Mouse (Mus musculus): ENCODE results near the gene Slc39a11. TPM values are rescaled to one million over a fixed set of nuclear protein-coding genes. Genes with fewer than 3 reads are reported as not detected.

The Slc39a11 gene
- polyA plus RNA-seq, 1 experiment from 2014 or later, result 25.3 TPM

DNA sequence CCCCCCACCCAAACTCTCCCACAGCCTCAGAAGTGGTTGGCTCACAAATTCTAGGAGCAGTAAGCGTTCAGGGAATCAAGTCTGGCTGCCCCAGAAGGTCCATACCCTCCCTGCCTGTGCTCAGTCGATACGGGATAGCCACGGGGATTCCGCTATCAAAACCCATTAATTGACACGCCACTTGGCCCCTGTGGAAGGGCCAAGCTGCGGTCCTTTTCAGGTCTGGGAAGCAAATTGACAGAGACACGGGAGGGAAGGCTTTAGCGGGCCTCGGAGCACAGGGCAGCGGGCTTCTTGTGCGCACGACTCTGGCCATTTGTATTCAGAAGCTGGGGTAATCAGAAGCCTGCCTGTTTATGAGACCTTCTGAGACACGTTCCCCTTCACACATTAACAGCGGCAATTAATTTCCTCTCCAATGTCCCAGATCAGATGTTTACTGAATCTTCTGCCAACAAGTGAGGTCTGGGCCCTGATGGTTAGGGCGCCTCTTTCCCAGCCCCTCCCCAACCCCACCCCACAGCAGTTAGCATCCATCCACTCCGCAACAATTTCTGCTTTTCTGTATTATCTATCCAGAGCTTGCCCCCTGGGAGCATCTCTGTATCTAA is 128.9 kb downstream of the Slc39a11 start:
- DNase-seq (ENCODE audit: low spot score), result peak; percentile 23
- WGBS, result 60% methylated on average over 17 of the region's 17 CpGs
- Histone ChIP-seq H3K27me3 (ENCODE audit: insufficient read depth, poor library complexity, severe bottlenecking) (no peaks in the 10 kb centered on the region), H3K36me3 (no peaks in the 10 kb centered on the region), H3K4me1 (replicated peaks) (peaks cover 56% of the 10 kb centered on the region), H3K27ac (peak overlapping the region; percentile 70), H3K9me3 (no peaks in the 10 kb centered on the region), H3K4me3 (no peak overlapping the region)

GRCm38 (mm10) chr11:113520373-113520772 is 129.5 kb downstream of the Slc39a11 start:
- Histone ChIP-seq H3K4me3 (no peak overlapping the region), H3K27me3 (ENCODE audit: insufficient read depth, poor library complexity, severe bottlenecking) (no peaks in the 10 kb centered on the region), H3K4me1 (replicated peaks) (peaks cover 60% of the 10 kb centered on the region), H3K9me3 (no peaks in the 10 kb centered on the region), H3K27ac (peak overlapping the region; percentile 70), H3K36me3 (no peaks in the 10 kb centered on the region)
- DNase-seq (ENCODE audit: low spot score), result no peak
- WGBS, result 69% methylated on average over 8 of the region's 8 CpGs

DNA sequence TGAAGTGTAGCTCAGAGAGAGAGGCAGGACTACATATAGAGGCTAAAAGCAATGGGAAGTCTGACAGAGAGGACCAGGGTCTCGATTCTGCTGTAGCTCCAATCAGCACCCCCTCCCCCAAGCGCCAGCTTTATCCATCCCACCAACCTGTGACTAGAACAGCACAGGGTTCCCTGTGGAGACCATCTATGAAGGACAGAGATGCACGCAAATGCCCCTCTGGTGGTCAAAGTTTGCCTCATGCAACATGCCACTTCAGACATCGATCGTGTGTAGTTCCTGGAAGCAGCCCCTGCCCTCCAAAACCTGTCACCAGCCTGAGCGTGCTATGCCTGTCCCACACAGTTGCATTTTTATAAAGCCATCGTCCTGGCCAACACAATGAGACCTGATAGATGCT is 129.9 kb downstream of the Slc39a11 start:
- H3K27ac ChIP-seq, result peak overlapping the region; percentile 70
- H3K36me3 ChIP-seq, result no peaks in the 10 kb centered on the region
- H3K4me1 ChIP-seq (replicated peaks), result peaks cover 60% of the 10 kb centered on the region
- DNase-seq (ENCODE audit: low spot score), result no peak
- whole genome bisulfite sequencing, result 83% methylated on average over 7 of the region's 7 CpGs
- H3K27me3 ChIP-seq (ENCODE audit: insufficient read depth, poor library complexity, severe bottlenecking), result no peaks in the 10 kb centered on the region
- H3K9me3 ChIP-seq, result no peaks in the 10 kb centered on the region
- no peak overlapping the region for H3K4me3 ChIP-seq

- Histone ChIP-seq H3K9me3 (no peaks in the 10 kb centered on the region), H3K27ac (0 out of 2 replicates have a peak overlapping the region, but pooled peaks have one; percentile 23), H3K4me1 (replicated peaks) (peaks cover 56% of the 10 kb centered on the region), H3K27me3 (ENCODE audit: insufficient read depth, poor library complexity, severe bottlenecking) (no peaks in the 10 kb centered on the region), H3K36me3 (no peaks in the 10 kb centered on the region), H3K4me3 (no peak overlapping the region)
- WGBS, result 78% methylated on average over 7 of the region's 7 CpGs
- no peak for DNase-seq (ENCODE audit: low spot score)
These were observed 131.7 kb downstream of the Slc39a11 start for GRCm38 (mm10) chr11:113518176-113518575.

- H3K4me1 ChIP-seq (replicated peaks), result peaks cover 45% of the 10 kb centered on the region
- no peak for DNase-seq (ENCODE audit: low spot score)
- no peaks in the 10 kb centered on the region for H3K27me3 ChIP-seq (ENCODE audit: insufficient read depth, poor library complexity, severe bottlenecking)
- no peaks in the 10 kb centered on the region for H3K9me3 ChIP-seq
- peak overlapping the region; percentile 57 for H3K27ac ChIP-seq
- no peaks in the 10 kb centered on the region for H3K36me3 ChIP-seq
- WGBS, result 82% methylated on average over 10 of the region's 10 CpGs
- no peak overlapping the region for H3K4me3 ChIP-seq
These were observed 133.7 kb downstream of the Slc39a11 start for GRCm38 (mm10) chr11:113516156-113516555.

- Histone ChIP-seq H3K36me3 (no peaks in the 10 kb centered on the region), H3K27me3 (ENCODE audit: insufficient read depth, poor library complexity, severe bottlenecking) (no peaks in the 10 kb centered on the region), H3K4me3 (no peak overlapping the region), H3K27ac (no peak overlapping the region), H3K4me1 (replicated peaks) (peaks cover 31% of the 10 kb centered on the region), H3K9me3 (no peaks in the 10 kb centered on the region)
- DNase-seq (ENCODE audit: low spot score), result no peak
- 88% methylated on average over 10 of the region's 10 CpGs for WGBS
These were observed 136.9 kb downstream of the Slc39a11 start for GRCm38 (mm10) chr11:113512976-113513375.

DNA sequence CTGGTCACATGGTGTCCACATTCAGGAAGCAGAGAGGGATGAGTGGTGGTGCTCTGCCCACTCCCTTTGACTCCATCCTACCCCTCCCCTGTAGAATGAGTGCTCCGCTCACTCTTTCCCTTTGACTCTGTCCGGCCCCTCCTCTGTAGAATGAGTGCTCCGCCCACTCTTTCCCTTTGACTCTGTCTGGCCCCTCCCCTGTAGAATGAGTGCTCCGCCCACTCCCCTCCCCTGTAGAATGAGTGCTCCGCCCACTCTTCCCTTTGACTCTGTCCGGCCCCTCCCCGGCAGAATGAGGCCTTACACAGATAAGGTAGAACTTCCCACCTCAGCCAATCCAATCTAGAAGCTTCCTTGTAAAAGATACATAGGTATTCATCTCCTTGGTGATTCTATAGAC is 137.7 kb downstream of the Slc39a11 start:
- no peak overlapping the region for H3K4me3 ChIP-seq
- WGBS, result 84% methylated on average over 7 of the region's 7 CpGs
- no peaks in the 10 kb centered on the region for H3K27me3 ChIP-seq (ENCODE audit: insufficient read depth, poor library complexity, severe bottlenecking)
- no peaks in the 10 kb centered on the region for H3K36me3 ChIP-seq
- DNase-seq (ENCODE audit: low spot score), result no peak
- peaks cover 31% of the 10 kb centered on the region for H3K4me1 ChIP-seq (replicated peaks)
- H3K27ac ChIP-seq, result no peak overlapping the region
- no peaks in the 10 kb centered on the region for H3K9me3 ChIP-seq

- H3K4me3 ChIP-seq, result no peak overlapping the region
- peaks cover 22% of the 10 kb centered on the region for H3K4me1 ChIP-seq (replicated peaks)
- no peaks in the 10 kb centered on the region for H3K36me3 ChIP-seq
- H3K27me3 ChIP-seq (ENCODE audit: insufficient read depth, poor library complexity, severe bottlenecking), result no peaks in the 10 kb centered on the region
- 88% methylated on average over 11 of the region's 11 CpGs for WGBS
- H3K9me3 ChIP-seq, result no peaks in the 10 kb centered on the region
- peak overlapping the region; percentile 57 for H3K27ac ChIP-seq
- no peak for DNase-seq (ENCODE audit: low spot score)
These were observed 138.8 kb downstream of the Slc39a11 start for GRCm38 (mm10) chr11:113510969-113511625.

DNA sequence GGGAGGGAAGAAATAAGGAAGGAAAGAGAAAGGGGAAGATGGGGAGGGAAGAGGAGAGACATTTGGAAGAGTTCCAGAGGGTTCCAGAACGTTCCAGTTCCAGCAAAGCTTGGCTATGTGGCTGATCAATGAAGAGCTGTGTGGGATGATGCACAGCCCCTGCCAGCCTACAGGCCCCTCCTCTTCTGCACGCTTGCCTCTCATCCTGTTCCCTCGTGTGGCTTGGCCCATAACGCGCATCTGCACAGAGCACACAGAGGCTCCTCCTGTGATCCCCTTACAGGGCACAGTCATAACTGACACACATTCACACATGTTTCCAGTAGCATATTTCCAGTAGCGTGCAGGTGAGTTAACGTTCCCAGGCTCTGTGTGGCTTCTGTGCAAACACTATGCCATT is 139.6 kb downstream of the Slc39a11 start:
- Histone ChIP-seq H3K27ac (peak overlapping the region; percentile 57; the same call in 1 of the 2 replicates), H3K4me1 (replicated peaks) (peaks cover 17% of the 10 kb centered on the region), H3K27me3 (ENCODE audit: insufficient read depth, poor library complexity, severe bottlenecking) (no peaks in the 10 kb centered on the region), H3K36me3 (no peaks in the 10 kb centered on the region), H3K9me3 (no peaks in the 10 kb centered on the region), H3K4me3 (no peak overlapping the region)
- WGBS, result 79% methylated on average over 7 of the region's 7 CpGs
- no peak for DNase-seq (ENCODE audit: low spot score)

GRCm38 (mm10) chr11:113507716-113508480 is 142.0 kb downstream of the Slc39a11 start:
- WGBS, result 87% methylated on average over 11 of the region's 11 CpGs
- no peak overlapping the region for H3K4me3 ChIP-seq
- H3K9me3 ChIP-seq, result no peaks in the 10 kb centered on the region
- no peaks in the 10 kb centered on the region for H3K27me3 ChIP-seq (ENCODE audit: insufficient read depth, poor library complexity, severe bottlenecking)
- H3K36me3 ChIP-seq, result no peaks in the 10 kb centered on the region
- 0 out of 2 replicates have a peak overlapping the region, but pooled peaks have one; percentile 35 for H3K27ac ChIP-seq
- H3K4me1 ChIP-seq (replicated peaks), result peaks cover 17% of the 10 kb centered on the region
- DNase-seq (ENCODE audit: low spot score), result no peak

DNA sequence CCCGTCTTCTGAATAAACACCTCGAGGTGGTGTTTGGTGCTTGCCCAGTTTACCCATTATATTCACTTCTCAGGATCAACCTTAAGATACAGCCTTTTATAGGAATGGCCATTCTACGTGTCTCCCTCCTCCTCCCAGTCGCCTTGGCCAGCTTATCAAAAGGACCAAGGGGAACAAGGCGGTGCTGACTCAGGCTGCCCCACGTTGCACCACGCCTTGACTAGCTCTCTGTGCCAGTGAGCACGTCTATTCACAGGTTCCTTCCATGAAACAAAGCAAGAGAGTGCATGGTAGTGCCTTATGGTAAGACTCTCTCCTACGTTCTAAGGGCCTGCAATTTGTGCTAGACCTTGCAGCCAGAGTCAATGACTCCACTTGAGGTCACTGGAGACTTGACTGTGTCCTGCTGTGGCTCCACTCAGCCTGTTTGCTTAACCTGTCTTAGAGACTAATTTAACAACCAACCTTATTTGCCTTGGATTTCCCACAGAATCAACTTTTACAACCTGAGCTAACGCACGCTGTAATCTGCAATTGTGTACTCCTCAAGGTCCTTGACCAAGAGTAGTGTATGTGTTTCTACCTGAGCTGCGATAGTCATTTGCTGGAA is 144.2 kb downstream of the Slc39a11 start:
- Histone ChIP-seq H3K4me3 (no peak overlapping the region), H3K27me3 (ENCODE audit: insufficient read depth, poor library complexity, severe bottlenecking) (no peaks in the 10 kb centered on the region), H3K27ac (no peak overlapping the region), H3K9me3 (no peaks in the 10 kb centered on the region), H3K4me1 (replicated peaks) (peaks cover 12% of the 10 kb centered on the region), H3K36me3 (no peaks in the 10 kb centered on the region)
- DNase-seq (ENCODE audit: low spot score), result no peak
- WGBS, result 91% methylated on average over 12 of the region's 12 CpGs

DNA sequence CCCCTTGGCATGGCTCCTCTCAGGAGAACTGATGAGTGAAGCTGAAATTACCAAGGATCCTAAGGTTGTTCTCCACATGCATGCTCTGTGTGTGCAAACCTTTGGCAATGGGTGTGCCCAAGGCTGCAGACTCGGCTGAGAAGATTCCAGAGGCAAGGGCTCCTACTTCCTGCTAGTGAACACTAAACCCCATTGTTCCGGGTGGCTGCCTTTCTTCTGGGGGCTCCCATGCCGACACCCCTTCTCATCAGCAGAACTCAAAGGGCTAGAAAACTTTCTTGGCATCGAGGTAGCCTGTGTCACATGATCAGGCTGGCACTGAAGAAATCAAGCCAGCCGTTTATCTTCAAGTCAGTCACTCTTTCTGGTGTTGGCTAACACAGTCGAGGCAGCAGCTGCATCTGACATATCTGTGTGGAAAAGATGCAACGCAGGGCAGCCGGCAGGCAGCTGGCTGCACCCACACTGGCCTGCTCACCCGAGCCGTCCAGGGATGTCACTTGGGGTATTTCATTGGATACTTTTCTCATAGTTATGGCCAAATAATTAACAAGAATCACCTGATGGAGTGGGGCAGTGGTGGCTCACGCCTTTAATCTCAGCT is 145.3 kb downstream of the Slc39a11 start:
- Histone ChIP-seq H3K36me3 (no peaks in the 10 kb centered on the region), H3K4me3 (no peak overlapping the region), H3K9me3 (no peaks in the 10 kb centered on the region), H3K27me3 (ENCODE audit: insufficient read depth, poor library complexity, severe bottlenecking) (no peaks in the 10 kb centered on the region), H3K4me1 (replicated peaks) (peaks cover 11% of the 10 kb centered on the region), H3K27ac (no peak overlapping the region)
- 82% methylated on average over 11 of the region's 11 CpGs for WGBS
- no peak for DNase-seq (ENCODE audit: low spot score)

Measured in hindbrain, embryonic 10.5 days (tissue).